Mouse (Mus musculus): ENCODE measurements around the gene Pcbp3. TPM values are rescaled to one million over a fixed set of nuclear protein-coding genes. Genes with fewer than 3 reads are reported as not detected.

Gene Pcbp3
- polyA plus RNA-seq, 1 experiment from 2014 or later, result 53.0 TPM

- Histone ChIP-seq H3K9ac (no peak overlapping the region), H3K4me3 (replicated peaks) (no peak overlapping the region), H3K36me3 (no peaks in the 10 kb centered on the region), H3K27me3 (no peaks in the 10 kb centered on the region), H3K4me2 (no peak overlapping the region), H3K4me1 (peaks cover 7% of the 10 kb centered on the region; the same call in 1 of the 2 replicates), H3K27ac (peak overlapping the region; percentile 41; the same call in 1 of the 2 replicates), H3K9me3 (replicated peaks) (no peaks in the 10 kb centered on the region)
- WGBS, result 60% methylated on average over 5 of the region's 5 CpGs
- ATAC-seq (replicated peaks; ENCODE audit: low FRiP score), result 0 out of 2 replicates have a peak, but pooled peaks have one; percentile 40
These were observed 121.1 kb downstream of the Pcbp3 start for GRCm38 (mm10) chr10:76840566-76840965.

GRCm38 (mm10) chr10:76835497-76836357, 126.0 kb downstream of the Pcbp3 start:
- Histone ChIP-seq H3K27ac (no peak overlapping the region), H3K4me3 (replicated peaks) (no peak overlapping the region), H3K4me2 (no peak overlapping the region), H3K9ac (no peak overlapping the region), H3K36me3 (no peaks in the 10 kb centered on the region), H3K9me3 (replicated peaks) (no peaks in the 10 kb centered on the region), H3K27me3 (no peaks in the 10 kb centered on the region), H3K4me1 (peaks cover 5% of the 10 kb centered on the region; the same call in 1 of the 2 replicates)
- ATAC-seq (replicated peaks; ENCODE audit: low FRiP score), result peak; percentile 58
- 59% methylated on average over 14 of the region's 14 CpGs for WGBS

- Histone ChIP-seq H3K4me3 (replicated peaks) (no peak overlapping the region), H3K9me3 (replicated peaks) (no peaks in the 10 kb centered on the region), H3K4me2 (no peak overlapping the region), H3K4me1 (peaks cover 2% of the 10 kb centered on the region; the same call in 1 of the 2 replicates), H3K27me3 (no peaks in the 10 kb centered on the region), H3K36me3 (peaks cover 5% of the 10 kb centered on the region; the same call in 1 of the 2 replicates), H3K9ac (no peak overlapping the region), H3K27ac (no peak overlapping the region)
- WGBS, result 78% methylated on average over 1 of the region's 1 CpGs
- no peak for ATAC-seq (replicated peaks; ENCODE audit: low FRiP score)
These were observed 128.8 kb downstream of the Pcbp3 start for GRCm38 (mm10) chr10:76832841-76833240.

GRCm38 (mm10) chr10:76831915-76832314, 129.8 kb downstream of the Pcbp3 start:
- peaks cover 2% of the 10 kb centered on the region; the same call in 1 of the 2 replicates for H3K4me1 ChIP-seq
- H3K9me3 ChIP-seq (replicated peaks), result no peaks in the 10 kb centered on the region
- H3K27ac ChIP-seq, result no peak overlapping the region
- H3K9ac ChIP-seq, result no peak overlapping the region
- no peak for ATAC-seq (replicated peaks; ENCODE audit: low FRiP score)
- WGBS, result 80% methylated on average over 2 of the region's 2 CpGs
- H3K4me3 ChIP-seq (replicated peaks), result no peak overlapping the region
- no peak overlapping the region for H3K4me2 ChIP-seq
- peaks cover 5% of the 10 kb centered on the region; the same call in 1 of the 2 replicates for H3K36me3 ChIP-seq
- H3K27me3 ChIP-seq, result no peaks in the 10 kb centered on the region

GRCm38 (mm10) chr10:76831151-76831550, 130.5 kb downstream of the Pcbp3 start:
- no peak for ATAC-seq (replicated peaks; ENCODE audit: low FRiP score)
- Histone ChIP-seq H3K4me1 (peaks cover 2% of the 10 kb centered on the region; the same call in 1 of the 2 replicates), H3K36me3 (peaks cover 5% of the 10 kb centered on the region; the same call in 1 of the 2 replicates), H3K9ac (no peak overlapping the region), H3K9me3 (replicated peaks) (no peaks in the 10 kb centered on the region), H3K4me2 (no peak overlapping the region), H3K27me3 (no peaks in the 10 kb centered on the region), H3K27ac (no peak overlapping the region), H3K4me3 (replicated peaks) (no peak overlapping the region)
- WGBS, result 76% methylated on average over 1 of the region's 1 CpGs

GRCm38 (mm10) chr10:76828936-76829335, 132.8 kb downstream of the Pcbp3 start:
- H3K9me3 ChIP-seq (replicated peaks), result no peaks in the 10 kb centered on the region
- 95% methylated on average over 4 of the region's 4 CpGs for WGBS
- H3K27ac ChIP-seq, result no peak overlapping the region
- no peak overlapping the region for H3K4me3 ChIP-seq (replicated peaks)
- no peaks in the 10 kb centered on the region for H3K27me3 ChIP-seq
- H3K4me1 ChIP-seq, result no peaks in the 10 kb centered on the region
- no peak overlapping the region for H3K9ac ChIP-seq
- no peak for ATAC-seq (replicated peaks; ENCODE audit: low FRiP score)
- no peak overlapping the region for H3K4me2 ChIP-seq
- peaks cover 5% of the 10 kb centered on the region; the same call in 1 of the 2 replicates for H3K36me3 ChIP-seq

GRCm38 (mm10) chr10:76822698-76823097, 139.0 kb downstream of the Pcbp3 start:
- Histone ChIP-seq H3K4me1 (no peaks in the 10 kb centered on the region), H3K27ac (no peak overlapping the region), H3K36me3 (no peaks in the 10 kb centered on the region), H3K4me3 (replicated peaks) (no peak overlapping the region), H3K9me3 (replicated peaks) (no peaks in the 10 kb centered on the region), H3K27me3 (no peaks in the 10 kb centered on the region), H3K4me2 (no peak overlapping the region), H3K9ac (no peak overlapping the region)
- no peak for ATAC-seq (replicated peaks; ENCODE audit: low FRiP score)
- WGBS, result 91% methylated on average over 8 of the region's 8 CpGs

- no peak overlapping the region for H3K4me3 ChIP-seq (replicated peaks)
- WGBS, result 55% methylated on average over 2 of the region's 2 CpGs
- no peak overlapping the region for H3K27ac ChIP-seq
- H3K36me3 ChIP-seq, result no peaks in the 10 kb centered on the region
- H3K9me3 ChIP-seq (replicated peaks), result no peaks in the 10 kb centered on the region
- no peaks in the 10 kb centered on the region for H3K27me3 ChIP-seq
- no peak overlapping the region for H3K4me2 ChIP-seq
- no peak for ATAC-seq (replicated peaks; ENCODE audit: low FRiP score)
- no peak overlapping the region for H3K9ac ChIP-seq
- peaks cover 4% of the 10 kb centered on the region for H3K4me1 ChIP-seq
These were observed 142.4 kb downstream of the Pcbp3 start for GRCm38 (mm10) chr10:76819321-76819720.

- H3K27me3 ChIP-seq, result no peaks in the 10 kb centered on the region
- no peak for ATAC-seq (replicated peaks; ENCODE audit: low FRiP score)
- H3K9me3 ChIP-seq (replicated peaks), result no peaks in the 10 kb centered on the region
- H3K27ac ChIP-seq, result no peak overlapping the region
- no peak overlapping the region for H3K4me2 ChIP-seq
- H3K4me3 ChIP-seq (replicated peaks), result no peak overlapping the region
- no peaks in the 10 kb centered on the region for H3K36me3 ChIP-seq
- no peak overlapping the region for H3K9ac ChIP-seq
- WGBS, result 86% methylated on average over 2 of the region's 2 CpGs
- H3K4me1 ChIP-seq, result peaks cover 4% of the 10 kb centered on the region
These were observed 143.3 kb downstream of the Pcbp3 start for GRCm38 (mm10) chr10:76818337-76818736.

- H3K9ac ChIP-seq, result no peak overlapping the region
- no peak overlapping the region for H3K27ac ChIP-seq
- whole genome bisulfite sequencing, result 83% methylated on average over 1 of the region's 1 CpGs
- no peak overlapping the region for H3K4me2 ChIP-seq
- H3K4me3 ChIP-seq (replicated peaks), result no peak overlapping the region
- peaks cover 4% of the 10 kb centered on the region for H3K4me1 ChIP-seq
- ATAC-seq (replicated peaks; ENCODE audit: low FRiP score), result no peak
- no peaks in the 10 kb centered on the region for H3K36me3 ChIP-seq
- H3K27me3 ChIP-seq, result no peaks in the 10 kb centered on the region
- H3K9me3 ChIP-seq (replicated peaks), result no peaks in the 10 kb centered on the region
These were observed 144.8 kb downstream of the Pcbp3 start for GRCm38 (mm10) chr10:76816930-76817329.

- Histone ChIP-seq H3K27ac (no peak overlapping the region), H3K9ac (no peak overlapping the region)
- WGBS, result 47% methylated on average over 7 of the region's 7 CpGs
These were observed 145.3 kb downstream of the Pcbp3 start for GRCm38 (mm10) chr10:76816436-76816835.

GRCm38 (mm10) chr10:76815481-76815880, 146.2 kb downstream of the Pcbp3 start:
- H3K4me2 ChIP-seq, result no peak overlapping the region
- ATAC-seq (replicated peaks; ENCODE audit: low FRiP score), result no peak
- H3K4me1 ChIP-seq, result peaks cover 4% of the 10 kb centered on the region
- no peak overlapping the region for H3K9ac ChIP-seq
- H3K36me3 ChIP-seq, result no peaks in the 10 kb centered on the region
- H3K27me3 ChIP-seq, result no peaks in the 10 kb centered on the region
- 78% methylated on average over 4 of the region's 4 CpGs for WGBS
- H3K27ac ChIP-seq, result no peak overlapping the region
- H3K9me3 ChIP-seq (replicated peaks), result no peaks in the 10 kb centered on the region
- no peak overlapping the region for H3K4me3 ChIP-seq (replicated peaks)

More at GRCm38 (mm10) chr10:76816436-76816835, 145.3 kb downstream of the Pcbp3 start:
- H3K27me3 ChIP-seq, result no peaks in the 10 kb centered on the region
- H3K4me1 ChIP-seq, result peaks cover 4% of the 10 kb centered on the region
- ATAC-seq (replicated peaks; ENCODE audit: low FRiP score), result no peak
- no peak overlapping the region for H3K4me2 ChIP-seq
- H3K36me3 ChIP-seq, result no peaks in the 10 kb centered on the region
- no peak overlapping the region for H3K4me3 ChIP-seq (replicated peaks)
- no peaks in the 10 kb centered on the region for H3K9me3 ChIP-seq (replicated peaks)

Measured in kidney, embryonic 15.5 days (tissue).